Mouse (Mus musculus): ENCODE measurements at regions not wholly inside any gene's neighbourhood (a gene's known extent, or its start where the extent isn't known, plus 50 kb on each side); places are given as distances from the start of the nearest gene placed in this dataset.

DNA sequence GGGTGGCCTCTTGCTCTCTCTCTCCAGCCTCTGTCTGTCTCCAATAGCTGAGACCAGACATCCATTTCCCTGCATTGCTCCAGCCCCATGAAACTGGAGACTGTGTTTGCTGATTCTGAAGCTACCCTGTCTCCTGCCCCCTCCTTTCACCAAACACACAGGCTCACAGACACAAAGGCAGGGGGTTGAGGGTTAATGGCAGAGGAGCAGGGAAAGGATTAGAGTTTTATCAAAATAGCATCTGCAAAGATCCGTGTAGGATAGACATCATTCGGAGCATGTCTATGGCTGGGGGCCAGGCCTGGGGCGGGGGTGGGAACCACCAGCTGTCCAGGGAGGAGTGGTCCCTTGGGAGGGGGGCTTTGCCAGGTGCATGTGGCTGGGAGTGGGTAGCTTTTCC is 73.9 kb upstream of the Tnp1 start:
- no peak for DNase-seq

DNA sequence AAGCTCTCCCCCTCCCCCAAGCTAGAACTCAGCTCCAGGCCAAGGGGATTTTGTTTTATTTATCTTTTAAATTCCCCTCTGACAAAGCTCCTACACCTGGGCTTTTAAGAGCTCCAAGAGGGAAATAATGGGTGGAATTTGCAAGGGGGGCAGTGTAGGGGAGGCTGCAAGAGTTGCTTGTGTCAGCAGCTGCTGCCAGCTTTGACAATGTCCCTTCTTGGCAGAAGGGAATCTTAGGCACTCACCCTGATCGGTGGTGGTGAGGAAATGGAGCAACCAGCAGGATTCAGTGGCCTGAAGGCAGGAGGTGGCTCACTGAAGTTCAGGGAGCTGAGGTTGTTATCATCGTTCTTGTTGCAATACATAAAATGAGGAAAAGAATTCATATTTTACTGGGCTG is 72.8 kb upstream of the Tnp1 start:
- DNase-seq: no peak

DNA sequence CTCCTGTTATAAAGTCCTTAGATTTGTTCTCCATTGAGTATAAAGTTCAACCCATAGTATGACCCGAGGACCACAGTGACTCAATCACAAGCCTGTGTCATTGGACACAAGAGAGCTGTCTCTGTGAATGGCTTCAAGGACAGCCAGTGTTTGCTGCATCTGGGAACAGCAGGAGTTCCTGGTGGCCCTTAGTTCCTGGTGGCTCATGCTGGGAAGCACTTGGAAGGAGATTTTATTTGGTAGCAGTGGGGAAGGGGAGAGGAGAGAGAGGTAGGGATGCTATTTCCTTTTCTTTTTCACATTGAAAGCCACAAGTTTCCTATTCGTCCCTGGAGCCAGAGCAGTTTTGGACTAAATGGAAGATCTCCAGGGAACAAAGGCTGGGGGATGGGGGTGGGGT is 69.2 kb upstream of the Tnp1 start:
- DNase-seq: no peak

DNA sequence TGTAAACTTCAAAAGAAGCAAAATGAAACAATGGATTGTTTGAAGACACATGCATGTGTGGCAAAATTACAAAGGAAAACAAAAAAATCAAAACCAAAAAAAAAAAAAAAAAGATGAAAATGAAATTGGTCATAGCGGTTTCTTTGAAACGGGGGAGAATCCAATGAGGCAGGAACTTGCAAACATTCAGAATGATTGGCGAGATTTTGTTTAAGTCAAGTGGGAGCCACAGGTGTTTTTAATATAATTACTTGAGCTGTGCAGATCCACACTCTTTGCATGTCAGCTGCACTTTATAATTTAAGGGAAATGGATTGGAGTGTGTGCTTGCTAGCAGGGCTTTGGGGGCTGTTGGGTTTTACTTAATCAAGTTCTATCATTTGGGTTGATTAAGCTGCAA is 67.7 kb upstream of the Tnp1 start:
- no peak for DNase-seq

DNA sequence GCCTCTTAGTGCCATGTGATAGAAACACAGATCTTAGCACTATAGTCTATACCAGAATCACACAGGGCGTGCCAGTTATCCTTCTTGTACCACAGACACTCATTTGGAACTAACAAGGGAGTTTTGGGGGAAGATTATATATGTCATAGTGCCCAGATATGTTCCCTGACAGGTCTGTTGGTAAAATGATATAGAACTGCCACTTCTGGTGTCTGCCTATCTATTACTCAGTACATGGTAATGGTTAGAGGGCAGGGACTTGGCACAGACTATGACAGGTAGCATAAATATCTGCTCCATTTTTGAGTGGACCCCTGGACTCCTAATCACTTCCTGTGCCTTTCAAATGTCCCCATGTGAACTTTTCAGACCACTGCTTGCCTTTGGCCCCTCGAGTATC is 63.8 kb upstream of the Tnp1 start:
- no peak for DNase-seq

DNA sequence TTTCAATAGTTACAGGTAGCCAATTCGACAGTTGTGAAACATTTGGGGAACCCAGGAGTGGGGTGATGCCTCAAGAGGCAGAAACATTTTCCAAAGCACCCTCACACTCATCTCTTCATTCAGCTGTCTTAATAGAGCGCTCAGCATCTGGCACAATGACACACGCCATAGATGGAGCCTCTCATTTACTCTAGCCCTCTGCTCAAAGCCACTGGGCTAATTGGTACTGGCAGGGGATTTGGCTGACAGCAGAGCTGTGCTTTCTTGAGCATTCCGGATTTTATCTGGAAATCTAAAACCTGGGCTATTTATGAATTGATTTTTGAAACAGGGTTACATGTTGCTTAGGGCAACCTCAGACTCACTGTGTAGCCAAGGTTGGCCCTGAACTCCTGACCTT is 61.4 kb upstream of the Tnp1 start:
- DNase-seq: no peak

DNA sequence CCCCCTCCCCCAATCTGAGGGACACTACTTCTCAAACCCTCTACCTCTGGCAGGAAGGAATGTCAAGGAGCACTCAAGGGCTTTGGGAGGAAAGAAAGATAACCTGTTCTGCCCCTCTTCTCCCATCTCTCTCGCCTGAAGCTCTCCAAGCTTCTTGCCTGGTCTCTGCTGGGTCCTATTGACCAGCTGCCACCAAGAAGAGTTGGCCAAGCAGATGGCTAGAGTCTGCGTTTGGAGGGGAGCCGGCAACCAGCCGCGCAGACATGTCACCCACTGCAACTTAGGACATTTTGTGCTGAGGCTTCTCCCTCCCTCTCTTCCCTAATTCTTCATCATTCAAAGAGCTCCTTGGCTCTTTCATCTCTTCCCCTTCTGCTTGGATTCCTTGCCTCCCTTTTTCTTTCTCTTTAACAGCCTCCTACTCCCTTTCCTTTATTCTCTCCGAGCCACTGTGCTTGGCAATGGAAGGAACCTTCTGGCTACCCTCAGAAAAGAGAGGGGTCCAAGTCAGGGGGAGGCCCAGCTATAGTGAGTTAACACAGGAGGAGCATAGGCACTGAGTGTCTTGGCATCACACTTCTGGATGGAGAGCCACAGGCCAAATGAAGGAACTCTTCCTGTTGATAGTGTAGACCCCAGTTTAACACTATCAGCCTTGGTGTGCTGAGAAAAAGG is 60.1 kb upstream of the Tnp1 start:
- peak; percentile 93 for DNase-seq

DNA sequence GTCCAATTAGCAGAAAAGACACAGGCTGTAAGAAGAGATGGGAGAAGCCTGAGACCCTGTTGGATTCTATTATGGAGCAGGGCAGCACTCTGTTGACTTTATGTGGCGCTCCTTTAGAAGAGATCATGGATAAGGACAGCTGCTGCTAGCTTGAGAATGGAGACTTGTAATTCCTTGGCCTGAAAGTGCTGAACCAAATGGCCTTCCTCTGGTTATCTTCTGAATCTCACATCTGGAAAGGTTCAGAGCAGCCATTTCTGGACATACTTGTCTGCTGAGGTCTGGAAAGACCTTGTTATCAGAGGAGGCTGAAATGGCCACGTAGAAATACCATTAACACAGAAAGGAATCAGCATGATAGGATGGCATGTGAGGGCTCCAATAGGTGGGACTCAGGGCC is 59.5 kb upstream of the Tnp1 start:
- DNase-seq: no peak

DNA sequence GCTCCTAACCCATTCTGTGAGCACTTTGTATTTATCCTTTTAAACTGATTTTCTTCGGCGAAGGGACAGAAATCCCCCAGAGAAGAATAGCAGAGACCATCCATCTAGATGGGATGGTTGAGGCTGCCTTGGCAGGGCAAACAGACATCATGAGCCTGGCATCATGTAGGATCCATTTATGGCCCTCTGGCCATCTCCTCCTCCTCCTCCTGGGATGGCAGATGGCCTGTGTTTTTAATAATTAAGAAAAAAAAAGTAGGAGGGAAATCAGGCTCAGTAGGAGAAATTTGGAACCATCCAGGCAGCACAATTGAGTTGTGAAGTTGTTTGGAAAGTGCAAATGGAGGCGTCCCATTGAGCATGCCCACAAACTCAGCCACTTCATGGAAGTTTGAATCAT is 58.8 kb upstream of the Tnp1 start:
- DNase-seq: peak; percentile 81

DNA sequence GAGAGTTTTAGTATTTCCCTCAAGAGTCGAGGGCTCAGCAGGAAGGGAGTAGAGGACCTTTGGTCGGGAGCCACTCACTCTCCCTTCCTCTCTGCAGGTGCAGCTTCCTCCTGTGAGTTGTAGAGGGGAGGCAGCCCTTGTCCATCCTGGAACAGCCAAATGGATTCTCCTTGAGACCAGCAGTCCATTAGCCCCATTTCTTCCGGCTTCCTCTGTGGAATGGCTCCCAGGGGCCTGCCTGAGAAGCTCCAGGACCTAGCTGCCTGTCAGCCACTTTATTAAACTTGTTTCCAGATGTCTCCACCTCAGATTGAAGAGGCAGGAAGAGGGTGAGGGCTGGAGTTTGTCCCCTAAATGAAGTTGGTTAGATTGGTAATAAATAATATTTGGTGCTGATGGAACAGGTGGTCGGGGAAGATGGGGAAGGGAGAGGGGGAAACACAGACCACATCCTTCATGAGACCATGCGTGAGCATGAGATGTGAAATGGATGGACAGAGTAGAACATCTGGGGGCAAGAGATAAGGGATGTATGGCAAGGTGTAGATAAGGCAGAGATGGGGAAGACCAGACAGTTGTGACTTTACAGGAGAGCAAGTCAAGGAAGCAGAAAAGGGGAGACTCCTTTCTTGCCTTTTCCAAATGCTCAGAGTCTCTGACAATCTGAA is 56.7 kb upstream of the Tnp1 start:
- DNase-seq: no peak

DNA sequence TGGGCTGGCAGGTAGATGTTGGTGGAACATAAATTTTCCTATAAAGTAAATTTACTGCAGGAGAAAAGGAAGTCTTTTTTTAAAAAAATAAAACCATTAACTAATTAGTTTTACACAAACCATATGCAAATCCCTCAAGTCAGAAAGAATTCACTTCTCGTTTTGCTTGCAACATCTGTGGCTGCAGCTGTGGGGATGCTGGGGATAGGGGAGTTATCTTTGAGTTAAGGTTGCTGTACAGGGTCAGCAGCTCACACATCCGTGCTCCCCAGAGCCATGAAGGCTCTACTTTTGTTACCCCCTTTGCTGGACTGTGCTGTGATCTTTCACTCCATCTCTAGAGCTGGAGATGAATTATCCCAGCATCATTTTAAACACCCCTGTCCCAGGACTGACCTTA is 54.4 kb upstream of the Tnp1 start:
- no peak for DNase-seq
